Mouse (Mus musculus): ENCODE measurements at regions not wholly inside any gene's neighbourhood (a gene's known extent, or its start where the extent isn't known, plus 50 kb on each side); places are given as distances from the start of the nearest gene placed in this dataset.

GRCm38 (mm10) chr6:134320379-134320932, 75.7 kb upstream of the Bcl2l14 start:
- DNase-seq = no peak
- intact Hi-C loops (cut with DNase I) = no loop called here

DNA sequence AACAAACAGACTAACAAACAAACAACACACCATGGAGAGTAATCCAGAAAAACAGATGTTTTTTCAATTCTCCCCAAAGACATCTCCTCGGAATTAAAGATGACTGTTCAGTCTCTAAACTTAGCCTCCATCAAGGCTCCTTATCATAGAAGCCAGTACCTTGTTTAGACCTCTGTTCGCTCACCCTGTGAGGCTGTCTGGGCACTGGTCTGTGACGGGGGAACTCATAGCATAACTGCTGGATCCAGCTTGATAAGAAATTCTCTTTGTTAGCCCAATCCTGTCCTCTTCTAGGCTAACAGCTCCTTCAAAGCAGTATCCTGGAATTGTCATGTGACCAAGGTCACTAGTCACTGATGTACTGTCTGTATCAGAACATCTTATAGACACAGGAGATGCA, 72.1 kb upstream of the Bcl2l14 start:
- intact Hi-C loops (cut with DNase I) = no loop called here
- DNase-seq = no peak

DNA sequence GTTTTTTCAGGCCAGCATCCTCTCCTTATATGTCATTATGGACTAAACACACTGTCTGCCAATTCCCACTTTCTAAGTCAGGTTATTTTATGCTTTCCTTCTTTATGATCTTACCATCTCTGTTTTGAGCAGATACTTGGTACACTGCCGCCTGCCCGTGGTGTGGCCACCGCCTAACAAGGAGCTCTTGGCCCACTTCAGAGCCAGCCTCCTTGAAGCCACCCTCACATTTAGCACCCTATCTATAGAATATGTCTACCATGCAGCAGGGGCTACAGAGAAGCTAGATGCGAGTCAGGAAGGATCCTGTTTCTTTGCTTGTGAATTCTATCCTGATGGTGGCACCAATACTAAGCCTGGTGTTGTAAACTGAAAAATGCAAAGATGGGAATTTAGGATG, 70.6 kb upstream of the Bcl2l14 start:
- DNase-seq = no peak
- intact Hi-C loops (cut with DNase I) = no loop called here

GRCm38 (mm10) chr6:134329550-134330299, 66.4 kb upstream of the Bcl2l14 start:
- intact Hi-C loops (cut with DNase I) = no loop called here
- DNase-seq = no peak

DNA sequence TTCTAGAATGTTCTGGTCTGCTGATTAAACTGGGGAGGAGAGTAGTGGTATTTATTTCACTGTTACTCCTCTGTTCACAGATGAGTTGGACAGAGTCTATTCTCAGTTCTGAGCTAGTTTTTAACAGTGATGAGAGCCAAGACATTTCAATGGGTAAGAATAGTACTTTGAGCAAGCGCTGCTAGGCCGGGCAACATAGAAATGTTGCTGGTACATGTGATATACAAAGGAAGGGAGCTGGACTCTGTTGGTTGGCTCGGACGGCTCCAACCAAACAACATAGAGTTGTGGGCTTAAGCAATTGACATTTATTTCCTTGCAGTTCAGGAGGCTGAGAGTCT, 65.8 kb upstream of the Bcl2l14 start:
- intact Hi-C loops (cut with DNase I) = no loop called here

DNA sequence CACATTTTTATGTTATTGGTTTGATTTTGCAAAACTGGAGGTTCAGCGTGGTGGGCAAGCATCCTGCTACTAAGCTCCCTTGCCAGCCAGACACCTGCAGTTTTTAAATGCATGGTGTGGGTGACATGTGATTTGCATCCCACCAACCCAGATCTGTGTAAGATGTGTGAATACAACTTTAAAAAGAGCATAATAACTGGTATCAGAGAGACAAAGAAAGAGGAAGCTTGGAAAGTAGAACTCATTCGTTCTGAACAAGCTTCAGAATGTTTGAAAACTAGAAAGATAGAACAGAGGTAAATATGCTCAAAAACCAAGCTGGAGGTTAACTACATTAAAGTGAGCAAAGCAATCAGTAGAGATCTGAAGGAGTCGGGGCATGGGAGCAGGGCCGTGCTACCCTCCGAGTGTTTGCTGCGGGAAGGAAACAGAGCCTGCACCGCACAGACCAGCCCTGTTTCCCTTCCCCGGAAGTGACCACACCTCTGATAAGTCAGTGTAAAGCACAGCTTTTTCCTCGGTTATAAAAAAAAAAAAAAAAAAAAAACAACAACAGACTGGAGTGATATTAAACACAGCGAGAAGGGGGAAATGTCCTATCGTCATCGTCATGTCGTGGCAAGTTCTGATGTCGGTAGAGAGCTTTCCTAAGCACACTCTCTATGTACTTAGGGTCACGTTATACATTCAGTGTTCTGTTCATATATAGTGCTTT, 63.2 kb upstream of the Bcl2l14 start:
- intact Hi-C loops (cut with DNase I) = no loop called here
- peak; percentile 7 to 11 for DNase-seq

More for the DNA sequence above, 65.8 kb upstream of the Bcl2l14 start:
- DNase-seq = no peak

DNA sequence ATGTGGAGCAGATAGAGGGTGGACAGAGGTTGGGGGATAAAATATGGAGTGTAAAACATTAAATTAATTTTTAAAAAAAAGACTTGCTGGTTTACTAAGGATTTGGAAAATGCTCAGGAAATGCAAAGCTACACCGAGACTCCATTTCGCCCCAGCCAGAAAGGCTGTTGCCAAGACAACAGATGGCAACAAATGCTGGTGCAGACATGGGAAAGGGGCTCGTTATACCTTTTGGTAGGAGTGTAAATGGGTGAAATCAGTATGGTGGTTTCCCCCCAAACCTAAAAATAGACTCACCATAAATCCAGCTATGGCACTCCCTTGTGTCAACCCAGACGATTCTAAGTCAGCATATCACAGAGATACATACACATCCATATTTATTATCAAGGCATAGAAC, 60.4 kb upstream of the Bcl2l14 start:
- intact Hi-C loops (cut with DNase I) = no loop called here
- no peak for DNase-seq

- intact Hi-C loops (cut with DNase I) = no loop called here
- no peak for DNase-seq
Observed at GRCm38 (mm10) chr6:134342796-134343605, 53.1 kb upstream of the Bcl2l14 start.

DNA sequence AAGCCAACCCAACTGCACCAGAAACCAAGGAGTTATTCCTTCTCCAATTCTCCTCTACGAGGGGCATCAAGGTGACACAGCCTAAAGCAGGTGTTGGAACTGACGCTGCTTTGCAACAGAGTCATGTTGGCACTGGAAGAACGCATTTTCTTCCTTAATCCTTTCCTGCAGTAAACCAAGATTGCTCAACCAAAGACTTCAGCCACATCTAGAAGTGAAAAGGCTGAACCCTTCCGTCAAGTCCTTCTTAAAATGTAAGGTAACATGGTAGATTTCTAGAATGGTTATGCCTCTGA, 52.6 kb upstream of the Bcl2l14 start:
- intact Hi-C loops (cut with DNase I) = no loop called here

More for the DNA sequence above, 52.6 kb upstream of the Bcl2l14 start:
- DNase-seq = no peak

Measured in heart, postnatal 36 days (tissue).